Mouse (Mus musculus) layer of hippocampus, adult 9-10 months (tissue): ENCODE measurements around the gene Gm20388.
"Not testable (repeated sequence)": the region's sequence is repeated elsewhere in the genome, so short reads cannot be mapped to it uniquely, and the experiment has no call there.

Experiments
- DNase-seq: peaks from one replicate; pipeline ENCODE4 v3.0.0; 2022; ENCODE audit warnings: low spot score

The Gm20388 gene

DNA sequence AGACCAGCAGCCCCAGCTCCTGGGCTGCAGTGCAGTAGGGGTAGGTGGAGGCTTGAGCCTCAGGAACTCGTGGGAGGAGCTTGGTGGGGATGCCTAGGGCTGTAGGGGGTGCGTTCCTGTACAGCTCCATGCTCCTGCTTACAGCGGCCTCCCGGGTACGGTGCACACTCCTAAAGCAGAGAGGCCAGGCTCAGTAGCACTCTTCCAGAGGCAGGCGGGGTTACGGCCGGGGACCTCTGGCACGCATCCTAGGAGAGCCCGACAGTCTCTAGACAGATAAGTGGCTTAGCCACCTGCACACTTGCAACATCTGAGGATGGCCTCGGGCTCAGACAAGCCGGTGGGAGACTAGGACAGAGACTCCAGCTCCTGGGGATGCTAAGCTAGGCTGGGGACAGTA lies 3334.9 kb downstream of the Gm20388 start:
- no peak for DNase-seq

DNA sequence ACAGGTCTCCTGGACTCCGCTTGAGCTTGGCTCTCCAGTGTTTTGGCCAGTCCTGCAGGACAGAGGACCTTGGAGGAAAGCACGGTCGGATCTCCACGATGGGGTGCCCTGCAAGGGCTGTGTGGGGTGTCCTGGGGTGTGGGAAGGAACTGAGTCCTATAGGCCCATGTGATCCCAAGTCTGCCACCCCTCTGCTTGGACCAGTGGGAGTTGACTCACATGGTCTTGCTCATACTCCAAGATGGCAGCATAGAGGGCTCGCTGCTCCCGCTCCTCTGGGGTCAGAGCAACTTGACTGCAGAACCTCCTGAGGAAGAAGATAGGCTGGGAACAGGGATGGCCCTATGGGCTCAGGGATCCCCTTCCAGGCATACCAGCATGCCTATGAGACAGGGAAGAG lies 3337.1 kb downstream of the Gm20388 start:
- no peak for DNase-seq

DNA sequence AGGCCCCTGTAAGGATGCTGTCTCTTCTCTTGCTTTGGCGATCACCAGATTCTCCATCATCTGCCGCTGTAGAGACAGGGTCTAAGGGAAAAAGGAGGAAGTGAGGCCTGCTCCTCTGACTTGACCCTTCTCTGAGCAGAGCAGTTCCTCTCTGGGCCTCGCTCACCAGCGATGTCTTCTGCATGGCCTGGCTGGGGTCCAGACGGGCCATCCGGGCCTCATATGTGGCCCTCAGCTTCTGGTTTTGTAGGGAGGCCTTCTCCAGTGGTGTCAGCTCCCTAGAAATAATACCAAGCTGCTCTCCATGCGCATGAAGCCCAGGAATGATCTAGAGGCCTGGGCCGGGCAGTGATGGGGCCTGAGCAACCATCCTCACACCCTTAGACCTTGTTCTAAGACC lies 3338.0 kb downstream of the Gm20388 start:
- no peak for DNase-seq

DNA sequence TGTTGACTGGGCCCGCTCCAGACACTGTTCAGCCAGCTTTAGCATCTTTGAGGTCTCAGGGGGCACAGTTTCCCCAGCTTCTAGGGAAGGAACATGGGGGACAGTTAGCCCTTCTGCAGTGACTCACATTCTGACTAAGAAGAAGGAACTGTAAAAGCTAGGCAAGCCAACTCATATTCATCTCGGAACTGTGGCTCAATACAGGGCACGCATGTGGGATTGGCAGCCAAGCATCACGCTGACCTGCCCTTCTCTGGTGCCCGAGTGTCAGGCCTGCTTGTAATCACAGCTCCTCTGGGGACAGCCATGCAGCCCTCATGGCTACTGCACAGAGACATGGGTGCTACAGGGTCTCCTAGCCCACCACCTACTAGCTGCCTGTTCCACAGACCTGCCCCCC lies 3340.3 kb downstream of the Gm20388 start:
- DNase-seq: no peak

DNA sequence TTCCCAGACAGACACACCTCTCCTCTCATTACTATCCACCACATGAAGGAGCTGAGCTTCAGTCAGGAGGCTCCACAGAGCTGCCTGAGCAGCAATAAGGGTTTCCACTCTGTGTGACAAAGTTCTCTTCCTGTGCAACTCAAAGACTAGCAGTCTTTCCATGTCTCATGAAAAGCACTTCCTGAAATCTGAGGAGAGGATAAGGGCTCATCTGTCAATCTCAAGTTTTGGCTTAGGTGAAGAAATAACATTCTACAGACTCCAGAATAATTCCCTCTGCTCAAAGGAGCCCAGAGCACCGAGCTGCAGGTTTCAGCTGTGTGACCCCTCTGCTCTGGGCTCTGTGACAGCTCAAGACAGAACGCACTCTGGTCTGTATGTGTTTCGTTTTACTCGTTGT lies 3342.3 kb downstream of the Gm20388 start:
- DNase-seq: no peak

DNA sequence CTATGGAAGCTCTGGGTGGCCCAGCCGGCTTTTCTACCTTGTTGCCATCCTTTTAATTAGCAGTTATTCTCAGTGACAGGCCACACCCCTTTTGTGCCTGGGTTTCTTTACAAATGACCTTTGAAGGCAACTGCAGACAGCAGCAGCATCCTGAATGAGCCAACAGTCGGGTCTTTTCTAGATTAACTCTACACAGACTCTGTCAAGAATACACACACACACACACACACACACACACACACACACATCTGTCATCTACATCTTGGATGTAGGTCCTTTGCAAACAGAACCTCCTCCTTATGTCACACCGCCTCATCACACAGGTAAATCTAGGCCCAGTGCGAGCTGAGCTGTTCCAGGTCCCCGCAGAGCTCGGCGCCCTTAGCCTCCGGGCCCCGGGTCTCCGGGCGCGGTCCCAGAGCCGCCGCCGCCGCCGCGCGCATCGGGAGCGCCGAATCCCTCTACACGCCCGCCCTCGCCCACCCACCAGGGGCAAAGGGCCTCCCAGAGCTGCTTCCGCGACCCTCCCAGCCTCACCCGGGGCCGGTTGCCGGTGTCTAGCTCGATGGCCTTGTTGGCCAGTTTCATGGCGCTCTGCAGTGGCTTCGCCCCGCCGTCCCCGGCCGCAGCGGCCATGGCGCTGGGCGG lies 3342.9 kb downstream of the Gm20388 start:
- no peak for DNase-seq

DNA sequence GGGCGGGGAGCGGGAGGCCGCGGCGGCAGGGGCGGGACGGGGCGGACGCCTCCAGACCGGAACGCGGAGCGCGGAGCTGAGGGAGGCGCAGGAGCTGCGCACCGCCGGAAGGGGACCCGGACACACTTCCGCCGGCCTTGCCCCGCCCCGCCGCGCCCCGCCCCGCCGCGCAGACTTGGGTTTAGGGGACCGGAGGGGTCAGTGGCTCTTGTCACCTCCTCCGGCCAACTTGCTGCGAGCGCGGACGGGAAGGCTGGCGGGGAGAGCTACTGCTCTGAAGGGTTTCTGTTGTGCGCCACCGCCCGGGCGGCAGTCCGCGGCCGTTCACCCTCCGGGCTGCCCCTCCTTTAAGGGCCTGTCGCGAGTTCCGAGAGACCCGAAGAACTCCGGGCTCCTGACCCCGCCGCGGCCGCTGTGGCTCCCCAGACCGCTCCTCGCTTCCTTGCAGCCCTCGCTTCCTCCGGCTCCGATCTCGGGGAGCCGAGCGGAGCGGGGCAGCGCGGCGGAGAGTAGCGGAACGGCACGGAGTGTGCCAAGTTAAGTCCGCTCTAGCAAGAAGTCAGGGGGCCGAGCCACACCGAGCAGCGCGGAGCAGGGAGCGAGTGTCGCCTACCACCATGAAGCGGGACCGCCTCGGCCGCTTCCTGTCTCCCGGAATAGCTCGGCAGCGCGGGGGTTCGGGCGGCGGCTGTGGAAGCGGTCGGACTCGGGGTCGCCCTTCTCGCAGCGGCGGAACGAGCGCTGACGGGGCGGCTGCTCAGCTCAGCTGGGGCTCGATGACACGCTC lies 3343.7 kb downstream of the Gm20388 start, which contains the start of the genes Zfp276 and Vps9d1:
Zfp276 (plus strand) TSS at position 97 of the 787 bp plus-strand sequence.
Vps9d1 (minus strand) TSS at position 250 of the 787 bp plus-strand sequence.
- no peak for DNase-seq

DNA sequence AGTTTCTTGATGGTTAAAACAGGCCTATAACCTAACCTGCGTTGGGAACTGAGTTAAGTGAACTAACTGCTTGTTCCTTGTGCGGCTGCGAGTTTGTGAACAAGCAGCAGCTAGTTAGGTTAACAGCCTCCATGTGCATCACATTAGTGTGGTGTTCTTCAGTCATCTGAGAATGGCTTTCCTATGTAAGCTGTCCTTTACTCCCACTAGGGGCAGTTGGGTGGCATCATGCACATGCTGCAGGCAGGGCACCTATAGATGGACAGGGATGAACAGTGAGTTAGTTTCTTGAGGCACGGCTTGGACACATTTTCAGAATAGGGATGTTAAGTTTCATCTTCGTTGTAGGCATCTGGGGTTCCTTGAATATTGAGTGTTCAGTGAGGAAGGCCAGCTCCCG lies 3344.5 kb downstream of the Gm20388 start:
- no peak for DNase-seq

DNA sequence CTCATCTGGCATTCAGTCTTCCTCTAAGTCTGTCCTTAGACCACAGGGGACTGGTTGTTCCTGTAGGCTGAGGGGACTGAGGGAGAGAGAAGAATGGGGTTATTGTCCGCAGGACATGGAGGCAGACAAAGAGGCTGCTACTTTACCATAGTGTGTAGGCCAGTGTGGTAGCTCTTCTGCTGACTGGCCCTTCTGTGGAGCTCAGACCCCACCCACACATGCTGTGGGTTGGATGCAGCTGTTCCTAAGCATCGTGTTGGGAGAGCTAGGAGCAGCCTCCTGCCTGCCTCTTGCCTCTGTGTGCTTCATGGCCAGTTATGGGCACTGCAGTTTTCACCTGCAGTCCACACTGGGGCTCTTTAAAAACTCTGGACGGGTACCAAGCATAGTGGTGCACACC lies 3346.5 kb downstream of the Gm20388 start:
- DNase-seq: no peak

DNA sequence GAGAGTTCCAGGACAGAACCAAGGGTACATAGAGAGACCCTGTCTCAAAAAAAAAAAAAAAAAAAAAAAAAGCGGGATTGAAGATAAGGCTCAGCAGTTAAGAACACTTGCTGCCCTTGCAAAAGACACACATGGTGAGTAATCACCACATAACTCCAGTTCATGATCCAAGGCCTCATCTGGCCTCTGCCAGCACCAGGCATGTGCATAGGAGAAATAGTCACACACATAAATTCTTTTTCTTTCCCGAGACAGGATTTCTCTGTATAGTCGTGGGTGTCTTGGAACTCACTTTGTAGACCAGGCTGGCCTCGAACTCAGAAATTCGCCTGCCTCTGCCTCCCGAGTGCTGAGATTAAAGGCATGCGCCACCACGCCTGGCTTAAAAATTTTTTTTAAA lies 3347.0 kb downstream of the Gm20388 start:
- DNase-seq: not testable (repeated sequence)

DNA sequence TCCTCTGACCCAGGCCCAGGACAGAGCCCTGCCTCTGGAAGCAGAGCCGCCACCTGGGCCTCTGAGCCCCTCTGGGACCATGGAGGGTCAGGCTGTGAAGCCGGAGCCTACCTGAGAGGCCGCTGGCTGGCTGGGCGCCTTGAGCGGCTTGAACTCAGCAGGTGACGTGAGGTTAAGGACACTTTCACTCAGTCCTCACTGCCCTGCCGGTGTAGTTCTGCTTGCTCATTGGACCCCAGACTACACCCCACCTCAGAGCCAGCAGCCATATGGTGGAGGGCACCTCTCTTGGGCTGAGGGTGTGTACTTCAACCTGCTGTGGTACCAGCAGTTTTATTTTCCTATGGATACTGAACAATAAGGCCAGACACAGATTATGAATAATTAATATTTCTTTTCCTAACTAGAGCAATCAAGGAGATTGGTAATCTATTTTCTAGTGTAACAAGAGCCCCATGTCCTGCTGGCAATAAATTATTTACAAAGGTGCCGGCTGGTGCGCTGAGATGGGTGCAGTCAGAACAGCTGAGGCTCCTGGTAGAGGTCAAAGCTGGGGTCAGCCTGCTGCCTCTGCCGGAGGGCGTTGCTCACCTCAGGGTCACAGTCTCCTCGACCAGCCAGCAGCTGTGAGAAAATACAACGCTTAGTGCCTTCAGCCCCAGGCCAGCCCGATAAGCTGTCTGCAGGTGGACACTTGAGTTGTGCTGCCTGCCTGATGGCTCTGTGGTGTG lies 3357.4 kb downstream of the Gm20388 start:
- DNase-seq: no peak

DNA sequence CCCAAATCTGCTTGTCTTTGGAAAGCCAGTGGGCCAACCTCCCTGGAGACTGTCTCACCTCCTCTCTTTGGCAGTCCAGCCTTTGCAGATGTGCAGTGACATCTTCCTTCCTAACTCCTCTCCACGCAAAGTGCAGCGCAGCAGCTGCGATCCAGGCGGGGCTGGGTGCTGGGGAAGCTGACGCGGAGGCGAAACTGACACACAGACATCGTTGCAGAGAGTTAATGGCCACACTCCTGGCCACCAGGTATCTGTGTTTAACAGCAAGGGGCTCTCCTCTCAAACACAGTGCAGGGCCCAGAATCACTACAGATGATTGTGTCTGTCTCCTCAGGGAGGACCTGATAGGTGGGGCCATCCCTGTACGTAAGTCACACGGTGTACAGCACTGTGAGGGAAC lies 3360.5 kb downstream of the Gm20388 start:
- no peak for DNase-seq

DNA sequence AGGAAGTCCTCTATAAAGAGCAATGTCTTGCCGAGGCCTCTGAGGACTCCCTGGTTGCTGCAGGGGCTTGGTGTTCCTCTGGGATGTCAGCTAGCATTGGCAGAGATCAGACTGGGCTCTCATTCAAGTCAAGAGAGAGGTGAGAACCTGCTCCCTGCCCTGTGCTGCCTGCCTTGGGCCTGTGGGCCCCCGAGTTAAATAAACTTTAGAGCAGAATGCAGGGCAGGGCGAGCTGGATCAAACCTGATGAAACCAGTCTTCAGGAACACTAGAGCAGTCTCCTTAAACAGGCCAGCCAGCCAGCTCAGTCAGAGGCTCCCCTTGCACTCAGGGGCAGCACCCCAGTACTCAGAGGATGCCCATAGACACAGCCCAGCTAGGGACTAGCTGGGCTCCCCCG lies 3361.3 kb downstream of the Gm20388 start:
- no peak for DNase-seq

DNA sequence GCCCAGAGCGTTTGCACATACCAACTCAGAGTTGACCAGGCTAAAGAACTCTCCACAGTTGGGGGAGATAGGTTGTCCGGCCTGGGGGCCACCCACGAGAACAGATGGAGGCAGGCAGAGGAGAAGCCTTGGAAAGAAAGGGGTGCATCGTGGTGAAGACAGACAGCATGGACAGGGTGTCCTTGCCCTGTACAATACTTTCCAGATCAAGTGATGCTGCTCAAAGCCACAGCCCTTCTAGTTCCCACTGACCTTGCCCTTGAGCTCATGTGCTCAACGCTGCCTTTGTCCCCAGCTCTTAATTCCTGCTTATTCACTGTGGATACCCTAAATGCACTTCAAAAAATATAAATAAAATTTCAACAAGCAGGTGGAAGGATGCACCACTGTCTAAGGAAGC lies 3363.8 kb downstream of the Gm20388 start:
- no peak for DNase-seq

DNA sequence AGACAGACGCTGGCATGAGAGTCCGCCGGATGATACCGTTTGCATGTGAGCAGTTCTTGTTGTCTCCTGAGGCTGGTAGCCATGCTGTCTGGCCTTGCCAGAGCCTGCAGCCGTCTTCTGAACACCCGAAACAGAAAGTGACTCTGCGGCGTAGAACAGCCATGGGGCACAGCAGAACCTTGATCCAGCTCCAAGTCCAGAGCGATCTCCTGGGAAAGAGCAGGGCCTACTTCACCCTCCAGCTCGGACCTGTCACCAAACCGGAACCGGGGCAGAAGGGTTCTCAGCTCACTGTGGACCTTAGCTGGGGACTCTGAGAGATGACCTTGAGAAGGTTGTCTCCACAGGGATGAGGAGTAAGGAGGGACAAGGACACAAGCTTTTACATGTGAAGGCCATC lies 3364.5 kb downstream of the Gm20388 start:
- no peak for DNase-seq

DNA sequence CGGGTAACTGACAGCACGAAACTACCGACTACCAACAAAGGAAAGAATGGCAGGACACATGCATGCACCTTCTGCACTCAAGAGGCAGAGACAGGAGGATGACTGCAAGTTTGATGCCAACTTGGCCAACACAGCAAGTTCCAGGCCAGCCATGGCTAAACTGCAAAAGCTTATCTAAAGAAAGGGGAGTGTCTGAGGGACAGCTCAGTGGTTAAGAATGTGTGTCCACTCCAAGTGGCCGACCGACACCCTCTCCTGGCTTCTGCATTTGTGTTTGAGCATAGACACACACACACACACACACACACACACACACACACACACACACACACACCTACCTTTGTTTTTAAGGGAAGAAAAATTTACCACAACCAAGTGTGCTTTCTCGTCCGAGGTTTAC lies 3367.8 kb downstream of the Gm20388 start:
- no peak for DNase-seq

DNA sequence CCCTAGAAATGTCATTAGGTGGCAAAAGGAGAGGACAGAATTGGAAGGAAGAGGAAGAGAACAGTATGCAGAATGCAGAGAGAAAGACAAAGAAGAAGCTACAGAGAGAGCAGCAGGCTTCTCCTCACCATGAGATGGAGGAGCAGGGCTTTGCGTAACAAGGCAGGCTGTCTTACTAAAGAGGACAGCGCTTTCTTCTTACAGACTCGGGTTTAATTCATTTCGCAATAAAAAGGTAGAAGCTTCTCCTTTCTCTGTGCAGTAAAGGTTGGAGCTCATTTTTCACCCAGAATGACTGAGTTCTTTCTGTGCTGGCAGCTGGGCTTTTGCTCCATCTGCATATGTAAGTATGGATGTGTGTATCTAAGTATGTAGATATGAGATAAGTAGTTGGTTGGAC lies 3369.2 kb downstream of the Gm20388 start:
- no peak for DNase-seq

DNA sequence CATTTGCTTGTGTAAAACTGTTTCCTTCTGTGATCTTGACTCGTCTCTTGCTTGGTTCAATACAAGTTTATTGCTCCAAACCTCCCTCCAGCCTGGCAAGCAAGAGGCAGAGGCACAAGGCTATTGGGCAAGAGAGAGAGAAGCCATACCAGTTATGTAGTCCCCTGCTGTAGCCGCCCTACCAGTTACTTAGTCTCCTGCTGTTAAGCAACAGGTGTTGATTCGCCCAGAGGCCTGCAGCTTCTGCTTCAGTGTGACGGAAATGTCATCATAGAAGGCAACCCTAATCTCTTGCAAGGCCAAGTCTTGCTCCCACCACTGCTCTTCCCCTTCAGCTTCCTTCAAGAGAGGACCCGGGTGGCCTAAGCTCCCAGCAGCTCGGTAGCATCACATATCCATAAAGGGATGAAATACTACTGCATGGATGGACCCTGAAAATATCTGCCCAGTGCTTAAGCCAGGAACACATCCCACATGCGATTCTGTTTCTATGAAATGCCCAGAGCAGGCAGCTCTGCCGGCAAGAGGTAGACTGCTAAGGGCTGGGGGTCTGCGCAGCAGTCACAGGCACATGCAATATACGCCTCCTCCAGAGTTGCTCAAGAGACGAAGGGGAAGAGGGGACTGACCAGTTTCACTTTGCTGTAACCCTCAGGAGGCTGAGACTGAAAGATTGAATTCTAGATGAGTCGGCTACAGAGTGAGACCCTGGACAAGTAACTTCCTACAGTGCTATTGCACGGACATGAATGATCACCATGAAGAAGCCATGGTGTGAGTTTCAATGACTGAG lies 3369.9 kb downstream of the Gm20388 start:
- no peak for DNase-seq

DNA sequence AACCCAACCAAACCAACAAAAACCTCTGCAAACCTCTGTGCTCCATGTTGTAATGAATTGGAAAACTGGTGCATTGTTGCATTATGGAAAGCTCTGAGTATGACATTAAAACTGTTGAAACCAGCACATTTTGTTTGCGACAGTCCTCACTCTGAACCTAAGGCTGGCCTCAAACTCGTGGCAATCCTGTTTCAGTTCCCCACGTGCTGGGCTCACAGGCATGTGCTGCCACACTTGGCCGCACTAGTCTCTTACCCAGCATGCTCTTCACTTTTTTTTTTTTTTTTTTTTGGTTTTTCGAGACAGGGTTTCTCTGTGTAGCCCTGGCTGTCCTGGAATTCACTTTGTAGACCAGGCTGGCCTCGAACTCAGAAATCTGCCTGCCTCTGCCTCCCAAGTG lies 3372.4 kb downstream of the Gm20388 start:
- not testable (repeated sequence) for DNase-seq

DNA sequence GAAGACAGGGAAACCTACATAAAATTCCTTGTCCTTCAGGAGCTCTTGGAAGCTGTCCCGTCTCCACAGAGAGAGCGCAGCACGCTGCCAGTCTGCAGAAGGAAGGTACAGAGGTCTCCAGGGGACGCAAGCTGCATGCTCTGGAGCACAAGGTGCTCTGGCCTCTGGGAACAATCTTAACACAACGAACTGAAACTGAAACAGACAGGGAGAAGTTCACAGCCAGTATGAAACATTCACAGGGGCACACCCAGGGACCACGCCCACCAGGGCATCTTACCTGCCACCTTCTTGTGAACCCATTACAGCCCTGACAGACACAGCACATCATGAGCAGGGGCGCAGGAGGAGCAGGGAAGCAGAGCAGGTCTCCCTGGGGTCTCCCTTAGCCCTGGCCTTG lies 3373.3 kb downstream of the Gm20388 start:
- DNase-seq: no peak

DNA sequence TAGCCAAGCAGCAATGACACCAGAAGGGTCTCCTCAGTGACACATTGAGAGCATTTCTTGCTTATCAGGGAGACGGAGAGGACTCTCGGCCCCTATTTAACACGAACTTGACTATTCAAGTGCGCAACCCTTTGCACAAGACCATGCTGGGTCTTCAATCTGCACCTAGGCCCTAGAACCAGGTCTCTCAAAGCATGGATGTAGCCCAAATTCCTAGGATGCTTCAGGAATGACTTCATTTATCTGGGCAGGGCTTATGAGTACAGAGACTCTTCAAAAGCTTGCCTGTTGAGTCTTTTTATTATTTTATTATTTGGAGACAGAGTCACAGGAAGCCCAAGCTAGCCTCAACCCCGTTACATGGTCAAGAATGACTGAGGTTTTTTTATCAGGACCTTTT lies 3373.9 kb downstream of the Gm20388 start:
- DNase-seq: no peak

DNA sequence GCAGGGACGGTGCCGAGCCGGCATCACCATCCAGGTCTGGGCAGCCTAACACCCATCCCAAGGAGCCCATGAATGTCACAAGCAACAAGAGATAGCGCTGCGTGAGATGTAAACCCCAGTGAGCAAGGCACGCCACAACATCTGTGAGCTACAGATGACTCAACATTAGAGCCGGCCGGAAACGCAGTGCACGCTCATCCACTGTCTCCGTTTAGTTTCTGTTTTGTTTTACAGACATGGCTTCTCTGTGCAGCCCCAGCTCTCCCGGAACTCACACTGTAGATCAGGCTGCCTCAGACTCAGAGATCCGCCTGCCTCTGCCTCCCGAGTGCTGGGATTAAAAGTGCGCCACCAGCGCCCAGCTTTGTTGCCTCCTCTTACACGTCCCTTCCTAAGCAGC lies 3376.7 kb downstream of the Gm20388 start:
- no peak for DNase-seq
